Mouse (Mus musculus) megakaryocyte, embryonic 14.5 days (primary cell): Measurements from ENCODE around the gene Clta.

ENCODE experiments used
- FLI1 ChIP-seq: IDR thresholded peaks from 2 replicates; pipeline ENCODE4 v1.6.1; 2012; ENCODE audit warnings: low read length, inconsistent platforms, mixed read lengths
- GATA1 ChIP-seq: IDR thresholded peaks from 3 replicates; pipeline ENCODE4 v1.6.1; 2012; ENCODE audit warnings: mixed read lengths, low read length, inconsistent platforms, borderline replicate concordance

DNA sequence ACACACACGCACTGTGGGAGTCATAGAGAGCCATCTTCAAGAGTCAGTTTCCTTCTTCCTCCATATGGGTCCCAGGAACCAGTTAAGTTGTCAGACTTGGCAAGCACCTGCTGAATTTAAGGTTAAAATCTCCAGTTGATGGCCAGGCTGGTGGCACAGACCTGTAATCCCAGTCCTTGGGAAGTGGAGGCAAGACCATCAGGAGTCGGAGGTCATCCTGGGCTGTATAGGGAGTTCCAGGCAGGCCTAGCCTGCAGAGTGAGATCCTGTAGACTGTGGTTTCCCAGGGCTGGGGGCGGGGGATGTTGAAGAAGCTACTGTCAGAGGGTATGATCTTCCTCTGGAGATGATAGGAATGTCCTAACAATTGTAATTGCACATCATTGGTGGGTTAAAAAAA is 15.3 kb upstream of the Clta start:
- TF ChIP-seq GATA1 (no peak), FLI1 (no peak)
